Mouse (Mus musculus): ENCODE measurements around the gene Oaz1. TPM values are rescaled to one million over a fixed set of nuclear protein-coding genes. Genes with fewer than 3 reads are reported as not detected.

The Oaz1 gene
- polyA plus RNA-seq, 1 experiment from 2014 or later: 1,581 TPM

- Histone ChIP-seq H3K27ac (no peak overlapping the region), H3K4me3 (no peak overlapping the region), H3K36me3 (ENCODE audit: poor library complexity, severe bottlenecking) (peaks cover 28% of the 10 kb centered on the region), H3K27me3 (no peaks in the 10 kb centered on the region), H3K9ac (no peak overlapping the region), H3K9me3 (replicated peaks) (no peaks in the 10 kb centered on the region), H3K4me2 (no peak overlapping the region), H3K4me1 (peaks cover 40% of the 10 kb centered on the region)
- 87% methylated on average over 7 of the region's 7 CpGs for WGBS
- ATAC-seq: no peak
These were observed 32.0 kb downstream of the Oaz1 start for GRCm38 (mm10) chr10:80858350-80858935.

- no peaks in the 10 kb centered on the region for H3K27me3 ChIP-seq
- peaks cover 63% of the 10 kb centered on the region for H3K36me3 ChIP-seq (ENCODE audit: poor library complexity, severe bottlenecking)
- H3K4me2 ChIP-seq: no peak overlapping the region
- H3K9ac ChIP-seq: no peak overlapping the region
- H3K27ac ChIP-seq: no peak overlapping the region
- H3K9me3 ChIP-seq (replicated peaks): no peaks in the 10 kb centered on the region
- WGBS: 92% methylated on average over 5 of the region's 5 CpGs
- no peak for ATAC-seq
- no peak overlapping the region for H3K4me3 ChIP-seq
- H3K4me1 ChIP-seq: peaks cover 8% of the 10 kb centered on the region
These were observed 35.8 kb downstream of the Oaz1 start for GRCm38 (mm10) chr10:80862305-80862704.

- no peaks in the 10 kb centered on the region for H3K9me3 ChIP-seq (replicated peaks)
- ATAC-seq: no peak
- no peaks in the 10 kb centered on the region for H3K27me3 ChIP-seq
- peaks cover 75% of the 10 kb centered on the region for H3K36me3 ChIP-seq (ENCODE audit: poor library complexity, severe bottlenecking)
- no peak overlapping the region for H3K9ac ChIP-seq
- H3K4me2 ChIP-seq: no peak overlapping the region
- H3K4me1 ChIP-seq: no peaks in the 10 kb centered on the region
- 88% methylated on average over 16 of the region's 16 CpGs for WGBS
- no peak overlapping the region for H3K4me3 ChIP-seq
- no peak overlapping the region for H3K27ac ChIP-seq
These were observed 38.0 kb downstream of the Oaz1 start for GRCm38 (mm10) chr10:80864446-80864845.

- Histone ChIP-seq H3K27me3 (peaks cover 8% of the 10 kb centered on the region; the same call in 1 of the 2 replicates), H3K4me3 (no peak overlapping the region), H3K36me3 (ENCODE audit: poor library complexity, severe bottlenecking) (peaks cover 27% of the 10 kb centered on the region), H3K4me1 (no peaks in the 10 kb centered on the region), H3K9ac (no peak overlapping the region), H3K4me2 (no peak overlapping the region), H3K27ac (no peak overlapping the region), H3K9me3 (replicated peaks) (no peaks in the 10 kb centered on the region)
- 83% methylated on average over 3 of the region's 6 CpGs for WGBS
- ATAC-seq: no peak
These were observed 44.5 kb downstream of the Oaz1 start for GRCm38 (mm10) chr10:80870993-80871392.

- H3K4me2 ChIP-seq: no peak within 1 kb of the TSS
- H3K9ac ChIP-seq: no peak within 1 kb of the TSS; the same call in 1 of the 2 replicates
- peaks cover 8% of the 10 kb centered on the region; the same call in 1 of the 2 replicates for H3K27me3 ChIP-seq
- ATAC-seq: no peak
- no peak within 1 kb of the TSS for H3K27ac ChIP-seq
- H3K9me3 ChIP-seq (replicated peaks): no peaks in the 10 kb centered on the region
- no peaks in the 10 kb centered on the region for H3K4me1 ChIP-seq
- WGBS: 36% methylated on average over 9 of the region's 9 CpGs
- no peak within 1 kb of the TSS for H3K4me3 ChIP-seq
- H3K36me3 ChIP-seq (ENCODE audit: poor library complexity, severe bottlenecking): peaks cover 21% of the 10 kb centered on the region
These were observed 45.1 kb downstream of the Oaz1 start, which contains the start of gene Tmprss9 for GRCm38 (mm10) chr10:80871581-80871980. Tmprss9 (plus strand) TSS chr10:80871848.

- no peak for ATAC-seq
- no peaks in the 10 kb centered on the region for H3K9me3 ChIP-seq (replicated peaks)
- H3K27ac ChIP-seq: no peak overlapping the region
- 77% methylated on average over 9 of the region's 9 CpGs for WGBS
- H3K27me3 ChIP-seq: peaks cover 8% of the 10 kb centered on the region; the same call in 1 of the 2 replicates
- H3K9ac ChIP-seq: no peak overlapping the region
- no peaks in the 10 kb centered on the region for H3K4me1 ChIP-seq
- H3K4me2 ChIP-seq: no peak overlapping the region
- no peak overlapping the region for H3K4me3 ChIP-seq
- H3K36me3 ChIP-seq (ENCODE audit: poor library complexity, severe bottlenecking): no peaks in the 10 kb centered on the region
These were observed 47.6 kb downstream of the Oaz1 start for GRCm38 (mm10) chr10:80874035-80874434.

- H3K9ac ChIP-seq: peak overlapping the region; percentile 24; the same call in 1 of the 2 replicates
- no peak for ATAC-seq
- H3K27me3 ChIP-seq: peaks cover 8% of the 10 kb centered on the region; the same call in 1 of the 2 replicates
- 22% methylated on average over 5 of the region's 5 CpGs for WGBS
- no peaks in the 10 kb centered on the region for H3K9me3 ChIP-seq (replicated peaks)
- H3K36me3 ChIP-seq (ENCODE audit: poor library complexity, severe bottlenecking): no peaks in the 10 kb centered on the region
- H3K4me2 ChIP-seq: no peak overlapping the region
- H3K4me1 ChIP-seq: no peaks in the 10 kb centered on the region
- no peak overlapping the region for H3K27ac ChIP-seq
- no peak overlapping the region for H3K4me3 ChIP-seq
These were observed 49.6 kb downstream of the Oaz1 start for GRCm38 (mm10) chr10:80876028-80876427.

GRCm38 (mm10) chr10:80876594-80876993, 50.1 kb downstream of the Oaz1 start:
- no peak overlapping the region for H3K4me3 ChIP-seq
- H3K27me3 ChIP-seq: peaks cover 8% of the 10 kb centered on the region; the same call in 1 of the 2 replicates
- no peak overlapping the region for H3K4me2 ChIP-seq
- ATAC-seq: no peak
- no peaks in the 10 kb centered on the region for H3K9me3 ChIP-seq (replicated peaks)
- 0 out of 2 replicates have a peak overlapping the region, but pooled peaks have one; percentile 24 for H3K9ac ChIP-seq
- no peak overlapping the region for H3K27ac ChIP-seq
- no peaks in the 10 kb centered on the region for H3K36me3 ChIP-seq (ENCODE audit: poor library complexity, severe bottlenecking)
- WGBS: 29% methylated on average over 3 of the region's 3 CpGs
- no peaks in the 10 kb centered on the region for H3K4me1 ChIP-seq

MicroRNAs encoded within 50 kb of the gene (microRNA counts, 519-probe panel; counts per million panel counts)
- microRNA mmu-miR-1982: 177 counts per million, percentile 53 among the panel's probes with 10 or more counts

Small RNAs within 50 kb of the gene (microRNA-seq; reads per million reads assigned to microRNA genes)
- gene Mir1982: 3.0 reads per million, percentile 4 among the genes with 10 or more reads in this experiment

Other genes with a start within 250 kb of the Oaz1 start
- 6.6 and 7.5 TPM in 2 replicates for gene Klf16, start 249.3 kb upstream of the Oaz1 start, polyA plus RNA-seq (2015; fragmentation: Nextera tagmentation; extraction: Ambion mirVana)
- gene Abhd17a, start 236.3 kb upstream of the Oaz1 start, polyA plus RNA-seq (2015; fragmentation: Nextera tagmentation; extraction: Ambion mirVana): 72.3 and 74.9 TPM in 2 replicates
- gene Scamp4, start 223.8 kb upstream of the Oaz1 start, polyA plus RNA-seq (2015; fragmentation: Nextera tagmentation; extraction: Ambion mirVana): 56.7 and 69.6 TPM in 2 replicates
- 4.8 and 6.7 TPM in 2 replicates for gene Adat3, start 223.8 kb upstream of the Oaz1 start, polyA plus RNA-seq (2015; fragmentation: Nextera tagmentation; extraction: Ambion mirVana)
- 4.0 and 4.4 TPM in 2 replicates for gene Gm49322, start 220.6 kb upstream of the Oaz1 start, polyA plus RNA-seq (2015; fragmentation: Nextera tagmentation; extraction: Ambion mirVana)
- 55.0 and 73.2 TPM in 2 replicates for gene Csnk1g2, start 203.8 kb upstream of the Oaz1 start, polyA plus RNA-seq (2015; fragmentation: Nextera tagmentation; extraction: Ambion mirVana)
- gene Btbd2, start 169.6 kb upstream of the Oaz1 start, polyA plus RNA-seq (2015; fragmentation: Nextera tagmentation; extraction: Ambion mirVana): 59.2 and 61.2 TPM in 2 replicates
- 52.3 and 55.1 TPM in 2 replicates for gene Mknk2, start 148.5 kb upstream of the Oaz1 start, polyA plus RNA-seq (2015; fragmentation: Nextera tagmentation; extraction: Ambion mirVana)
- gene Mob3a, start 124.7 kb upstream of the Oaz1 start, polyA plus RNA-seq (2015; fragmentation: Nextera tagmentation; extraction: Ambion mirVana): 47.9 and 51.6 TPM in 2 replicates
- gene Izumo4, start 124.5 kb upstream of the Oaz1 start, polyA plus RNA-seq (2015; fragmentation: Nextera tagmentation; extraction: Ambion mirVana): 24.5 and 26.3 TPM in 2 replicates
- gene Ap3d1, start 84.4 kb upstream of the Oaz1 start, polyA plus RNA-seq (2015; fragmentation: Nextera tagmentation; extraction: Ambion mirVana): 80.2 and 82.9 TPM in 2 replicates
- 19.9 and 21.1 TPM in 2 replicates for gene Dot1l, start 71.5 kb upstream of the Oaz1 start, polyA plus RNA-seq (2015; fragmentation: Nextera tagmentation; extraction: Ambion mirVana)
- 63.5 and 67.3 TPM in 2 replicates for gene Sf3a2, start 28.5 kb upstream of the Oaz1 start, polyA plus RNA-seq (2015; fragmentation: Nextera tagmentation; extraction: Ambion mirVana)
- 141 and 151 TPM in 2 replicates for gene Plekhj1, start 28.0 kb upstream of the Oaz1 start, polyA plus RNA-seq (2015; fragmentation: Nextera tagmentation; extraction: Ambion mirVana)
- 0.13 TPM in 1 of 2 replicates, not detected in the other for gene Amh, start 21.4 kb upstream of the Oaz1 start, polyA plus RNA-seq (2015; fragmentation: Nextera tagmentation; extraction: Ambion mirVana)
- 0.26 TPM in 1 of 2 replicates, not detected in the other for gene Jsrp1, start 13.2 kb upstream of the Oaz1 start, polyA plus RNA-seq (2015; fragmentation: Nextera tagmentation; extraction: Ambion mirVana)
- gene Lingo3, start 17.4 kb downstream of the Oaz1 start, polyA plus RNA-seq (2015; fragmentation: Nextera tagmentation; extraction: Ambion mirVana): 1.7 and 2.0 TPM in 2 replicates
- gene Lsm7, start 28.6 kb downstream of the Oaz1 start, polyA plus RNA-seq (2015; fragmentation: Nextera tagmentation; extraction: Ambion mirVana): 291 and 325 TPM in 2 replicates
- gene Sppl2b, start 28.6 kb downstream of the Oaz1 start, polyA plus RNA-seq (2015; fragmentation: Nextera tagmentation; extraction: Ambion mirVana): 40.1 and 45.3 TPM in 2 replicates
- 0.13 and 0.14 TPM in 2 replicates for gene Tmprss9, start 45.2 kb downstream of the Oaz1 start, polyA plus RNA-seq (2015; fragmentation: Nextera tagmentation; extraction: Ambion mirVana)
- gene Timm13, start 74.3 kb downstream of the Oaz1 start, polyA plus RNA-seq (2015; fragmentation: Nextera tagmentation; extraction: Ambion mirVana): 356 and 364 TPM in 2 replicates
- 54.0 and 54.9 TPM in 2 replicates for gene Lmnb2, start 91.6 kb downstream of the Oaz1 start, polyA plus RNA-seq (2015; fragmentation: Nextera tagmentation; extraction: Ambion mirVana)
- 4.9 and 5.1 TPM in 2 replicates for gene Gadd45b, start 103.4 kb downstream of the Oaz1 start, polyA plus RNA-seq (2015; fragmentation: Nextera tagmentation; extraction: Ambion mirVana)
- 14.8 and 17.6 TPM in 2 replicates for gene Gng7, start 188.3 kb downstream of the Oaz1 start, polyA plus RNA-seq (2015; fragmentation: Nextera tagmentation; extraction: Ambion mirVana)
- 13.4 and 15.0 TPM in 2 replicates for gene Diras1, start 199.0 kb downstream of the Oaz1 start, polyA plus RNA-seq (2015; fragmentation: Nextera tagmentation; extraction: Ambion mirVana)
- gene Slc39a3, start 210.8 kb downstream of the Oaz1 start, polyA plus RNA-seq (2015; fragmentation: Nextera tagmentation; extraction: Ambion mirVana): 33.4 and 37.8 TPM in 2 replicates
- 273 and 305 TPM in 2 replicates for gene Sgta, start 233.5 kb downstream of the Oaz1 start, polyA plus RNA-seq (2015; fragmentation: Nextera tagmentation; extraction: Ambion mirVana)
- gene Thop1, start 243.4 kb downstream of the Oaz1 start, polyA plus RNA-seq (2015; fragmentation: Nextera tagmentation; extraction: Ambion mirVana): 55.8 and 60.5 TPM in 2 replicates